Mouse (Mus musculus) kidney, adult 18-20 months (tissue): ENCODE results near the gene Ndufb10.

ENCODE experiments used
- DNase-seq: peaks from one replicate; pipeline ENCODE4 v3.0.0; 2021

The Ndufb10 gene

DNA sequence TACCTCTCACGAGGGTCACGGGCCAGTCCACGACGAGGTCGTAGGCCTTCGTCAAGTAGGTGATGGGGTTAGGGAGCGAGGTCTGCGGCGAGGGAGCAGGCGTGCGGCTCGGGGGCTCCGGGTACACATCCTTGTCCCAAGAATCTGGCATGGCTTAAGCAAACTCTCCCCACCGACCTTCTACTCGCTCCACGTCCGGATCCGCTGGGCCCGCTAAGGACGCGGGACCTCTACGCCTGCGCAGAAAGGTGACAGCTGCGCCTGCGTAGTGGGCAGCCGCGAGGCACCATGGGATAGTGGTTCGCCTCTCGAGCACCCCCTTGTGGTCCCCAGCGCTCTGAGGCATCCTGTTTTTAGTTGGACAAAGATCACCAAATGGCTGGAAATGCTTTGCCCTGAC, at the start of gene Ndufb10:
TSS of gene Ndufb10 (minus strand) at position 295 of the 400 bp plus-strand sequence.
- DNase-seq = peak; percentile 98

DNA sequence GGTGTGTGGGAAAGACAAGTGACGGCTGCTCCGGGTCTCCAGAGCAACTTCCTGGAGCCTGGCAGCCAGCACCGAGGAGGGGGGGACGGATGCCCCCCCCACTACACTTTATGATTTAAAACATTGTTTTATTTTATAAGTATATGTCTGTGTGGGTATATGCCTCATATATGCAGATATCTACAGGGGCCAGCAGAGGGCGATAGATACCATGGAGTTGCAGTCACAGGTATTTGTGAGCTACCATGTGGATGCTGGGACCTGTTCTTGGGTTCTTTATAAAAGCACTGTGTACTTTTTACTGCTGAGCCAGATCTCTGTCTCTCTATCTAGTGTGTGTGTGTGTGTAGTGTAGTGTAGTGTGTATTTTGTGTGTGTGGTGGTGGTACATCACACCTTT, 49.0 kb upstream of the Ndufb10 start:
- DNase-seq = no peak

DNA sequence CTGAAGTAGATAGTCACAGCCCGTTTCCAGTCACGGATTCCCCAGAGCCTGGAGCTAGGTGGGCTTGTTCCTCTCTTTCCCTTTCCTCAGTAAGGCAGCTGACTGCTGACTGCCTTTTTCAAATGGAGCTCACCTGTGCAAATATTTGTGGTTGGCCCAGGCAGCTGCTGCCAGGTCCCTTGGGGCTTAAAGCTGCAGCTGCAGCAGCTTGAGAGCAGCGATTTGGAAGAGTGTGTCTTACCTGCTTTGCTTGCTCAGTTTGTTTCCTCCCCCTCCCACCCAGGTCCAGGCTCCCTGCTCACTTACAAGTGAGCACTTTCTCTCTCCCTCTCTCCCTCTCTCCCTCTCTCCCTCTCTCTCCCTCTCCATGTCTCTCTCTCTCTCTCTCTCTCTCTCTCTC, 44.9 kb upstream of the Ndufb10 start:
- DNase-seq = no peak

DNA sequence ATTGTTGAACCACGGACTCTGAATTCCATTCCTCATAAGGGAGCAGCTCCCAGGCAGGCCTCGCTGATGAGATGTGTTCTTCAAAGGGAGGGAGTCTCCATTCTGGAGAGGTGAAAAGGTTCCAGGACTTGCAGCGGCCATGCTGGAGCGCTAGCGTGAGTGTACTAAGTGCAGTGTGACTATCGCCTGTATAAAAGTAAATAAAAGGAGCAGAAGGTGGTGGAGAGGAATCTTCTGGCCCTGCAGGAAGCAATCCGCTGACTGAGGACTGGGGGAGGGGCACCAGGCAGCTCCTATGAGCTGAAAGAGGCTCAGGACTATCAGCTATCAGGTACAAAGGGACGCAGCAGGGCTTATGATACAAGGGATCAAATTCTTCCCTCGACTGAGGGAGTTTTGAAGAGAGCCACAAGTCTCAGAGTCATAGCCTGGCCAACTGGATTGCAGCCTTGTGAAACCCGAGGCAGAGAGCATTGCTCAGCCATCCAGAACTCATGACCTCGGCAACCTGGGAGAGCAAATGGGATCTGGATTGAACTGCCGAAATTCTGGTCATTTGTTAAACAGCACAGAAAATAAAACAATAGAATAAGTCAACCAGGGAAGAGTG, 42.1 kb upstream of the Ndufb10 start:
- DNase-seq = peak; percentile 49

DNA sequence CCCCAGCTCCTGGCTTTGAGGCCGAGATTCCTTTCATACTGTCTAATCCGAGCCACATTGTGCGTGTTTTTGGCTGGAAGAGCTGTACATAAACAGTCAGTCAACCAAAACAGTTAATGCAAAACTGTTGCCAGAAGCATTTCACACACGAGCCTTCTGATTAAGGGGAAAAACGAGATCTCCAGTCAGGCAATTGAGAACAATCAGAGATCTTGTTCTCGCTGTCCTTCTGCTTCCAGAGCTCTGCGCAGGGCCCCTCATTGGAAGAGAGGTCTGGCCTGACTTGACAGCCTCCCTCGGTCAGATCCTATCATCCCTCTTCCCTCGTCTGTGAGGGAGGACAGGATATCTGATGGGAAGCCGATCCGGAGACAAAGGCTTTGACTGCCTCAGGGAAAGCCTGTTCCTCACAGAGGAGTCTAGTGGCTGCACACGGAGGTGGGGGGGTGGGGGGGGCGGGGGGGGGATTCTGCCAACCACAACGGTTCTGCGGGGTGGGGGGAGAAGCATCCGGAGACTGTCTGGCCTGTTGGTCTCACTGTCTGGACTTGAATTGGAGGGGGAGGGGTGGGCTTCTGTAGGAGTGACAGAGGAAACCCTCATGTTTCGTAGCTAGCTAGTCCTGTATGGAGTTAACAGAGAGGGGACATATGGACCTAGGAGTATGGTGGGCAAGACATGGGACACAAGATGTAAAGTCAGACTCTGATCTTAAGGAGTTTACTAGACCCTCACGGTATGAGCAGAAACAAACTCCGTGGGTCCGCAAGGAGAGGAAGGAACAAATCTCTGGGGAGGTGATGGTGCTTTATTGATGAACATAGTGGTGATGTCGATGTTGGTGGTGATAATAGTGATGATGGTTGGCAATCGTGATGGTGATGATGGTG, 41.0 kb upstream of the Ndufb10 start:
- no peak for DNase-seq

DNA sequence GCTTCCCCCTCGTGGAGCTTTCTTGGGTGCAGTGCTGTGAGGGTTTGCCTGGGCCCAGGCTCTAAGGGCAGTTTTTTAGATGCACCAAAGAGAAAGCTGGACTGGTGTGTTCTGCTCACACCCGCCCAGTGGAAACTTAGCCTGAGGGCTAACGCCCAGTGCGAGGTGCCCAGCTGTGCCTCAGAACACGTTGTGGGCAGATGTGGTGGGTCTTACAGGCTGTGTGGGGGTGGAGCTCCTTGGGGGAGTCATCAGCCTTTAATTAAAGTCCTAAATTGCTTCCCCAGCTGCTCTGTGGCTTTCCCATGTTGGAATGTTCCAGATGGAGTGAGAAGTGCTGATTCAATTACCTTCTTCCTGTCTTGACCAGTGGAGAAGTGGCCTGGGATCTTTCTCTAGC, 36.8 kb upstream of the Ndufb10 start:
- DNase-seq = no peak

DNA sequence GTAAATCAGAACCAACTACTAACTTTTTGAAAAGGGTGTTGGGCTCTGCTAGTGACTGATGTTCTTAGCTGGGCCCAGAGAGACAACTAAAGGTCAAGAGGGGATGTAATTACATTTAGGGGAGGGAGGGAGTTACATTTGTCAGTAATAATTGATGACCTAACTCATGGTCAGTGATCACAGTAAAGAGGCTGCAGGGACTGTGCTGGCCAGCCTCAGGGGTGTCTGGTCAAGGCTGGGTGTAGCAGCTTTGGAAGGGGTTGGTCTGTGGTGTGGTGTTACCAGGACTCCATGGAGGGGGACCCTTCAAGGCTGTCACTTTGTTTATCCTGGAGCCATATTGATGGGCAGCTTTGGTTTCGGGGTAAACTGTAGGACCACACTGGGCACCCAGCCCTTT, 33.1 kb upstream of the Ndufb10 start:
- no peak for DNase-seq

DNA sequence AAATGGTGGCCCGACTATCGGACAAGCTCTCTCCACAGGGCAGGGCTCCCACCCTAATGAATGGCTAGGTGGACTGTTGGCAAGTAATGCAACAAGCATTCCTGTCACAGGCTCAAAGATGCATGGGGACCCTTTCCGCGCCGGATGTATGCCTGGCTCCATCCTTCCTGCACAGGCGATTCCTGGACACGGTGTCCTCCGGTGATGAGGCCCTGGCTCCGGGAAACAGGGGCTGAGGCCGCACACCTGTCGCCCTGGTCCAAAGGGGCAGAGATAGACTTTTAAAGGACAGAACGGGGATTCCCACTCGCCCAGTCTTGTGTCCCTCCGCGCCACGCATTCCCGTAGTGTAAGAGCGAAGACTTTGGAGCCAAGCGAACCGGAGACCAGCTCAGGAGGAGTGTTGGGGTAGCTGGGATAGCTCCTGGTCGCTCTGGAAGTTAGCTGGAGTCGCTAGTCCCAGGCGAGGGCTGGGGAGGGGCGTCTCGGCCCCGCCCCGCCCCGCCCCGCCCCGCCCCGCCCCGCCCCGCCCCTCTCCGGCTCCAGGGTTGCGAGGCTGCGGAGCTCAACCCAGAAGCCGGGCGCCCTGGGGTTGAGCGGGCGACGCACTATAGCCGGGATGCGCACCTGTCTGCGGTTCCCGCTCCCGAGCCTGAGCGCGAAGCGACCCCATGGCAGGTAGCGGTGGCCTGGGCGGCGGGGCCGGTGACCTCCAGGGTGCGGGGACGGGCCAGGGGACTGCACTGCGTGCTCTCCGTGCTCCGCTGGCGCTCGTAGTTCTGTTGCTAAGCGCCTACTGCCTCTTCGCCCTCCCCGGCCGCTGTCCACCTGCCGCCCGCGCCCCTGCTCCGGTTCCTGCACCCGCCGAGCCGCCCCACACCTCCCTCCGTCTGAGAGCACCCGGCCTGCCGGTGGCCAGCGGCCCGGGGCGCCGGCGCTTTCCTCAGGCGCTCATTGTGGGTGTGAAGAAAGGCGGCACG, 28.4 kb upstream of the Ndufb10 start, which contains the start of gene Hs3st6:
TSS of gene Hs3st6 (plus strand) at position 574 of the 980 bp plus-strand sequence.
- DNase-seq = peak; percentile 71

DNA sequence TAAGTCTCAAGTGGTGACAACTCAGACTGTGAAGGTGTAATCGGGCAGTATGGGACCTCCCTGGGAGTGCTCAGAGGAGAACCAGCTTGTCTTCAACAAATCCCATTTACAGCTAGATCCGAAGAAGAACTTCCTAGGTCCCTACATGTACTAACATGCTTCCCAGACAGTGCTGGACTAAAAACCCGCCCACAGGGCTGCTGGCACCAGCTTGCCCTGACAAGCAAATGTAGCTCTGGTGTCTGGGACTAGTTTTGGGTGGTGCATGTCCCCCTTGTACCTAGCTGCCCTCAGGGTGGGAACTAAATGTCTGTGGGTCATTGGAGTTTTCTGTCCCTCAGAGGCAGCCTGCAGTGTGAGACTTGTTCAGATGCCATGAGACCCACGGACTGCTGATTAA, 27.2 kb upstream of the Ndufb10 start:
- no peak for DNase-seq

DNA sequence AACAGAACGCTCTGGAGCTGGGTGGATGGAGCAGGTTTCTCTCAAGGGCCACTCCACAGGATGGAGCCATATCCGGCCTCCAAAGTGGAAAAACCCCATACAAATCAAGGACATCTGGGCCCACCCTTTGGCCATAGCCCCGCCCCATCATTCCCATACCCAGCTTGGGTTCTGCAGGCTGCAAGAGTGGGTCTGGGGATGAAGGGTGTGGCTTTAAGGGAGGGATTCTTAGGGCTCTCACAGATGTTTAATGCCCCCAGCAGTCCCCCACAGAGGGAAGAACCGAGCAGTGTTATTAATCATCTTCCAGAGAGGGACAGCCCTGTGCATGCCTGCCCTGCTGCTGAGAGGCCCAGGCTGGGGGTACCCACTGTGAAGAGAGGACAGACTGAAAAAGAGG, 22.7 kb upstream of the Ndufb10 start:
- DNase-seq = no peak

DNA sequence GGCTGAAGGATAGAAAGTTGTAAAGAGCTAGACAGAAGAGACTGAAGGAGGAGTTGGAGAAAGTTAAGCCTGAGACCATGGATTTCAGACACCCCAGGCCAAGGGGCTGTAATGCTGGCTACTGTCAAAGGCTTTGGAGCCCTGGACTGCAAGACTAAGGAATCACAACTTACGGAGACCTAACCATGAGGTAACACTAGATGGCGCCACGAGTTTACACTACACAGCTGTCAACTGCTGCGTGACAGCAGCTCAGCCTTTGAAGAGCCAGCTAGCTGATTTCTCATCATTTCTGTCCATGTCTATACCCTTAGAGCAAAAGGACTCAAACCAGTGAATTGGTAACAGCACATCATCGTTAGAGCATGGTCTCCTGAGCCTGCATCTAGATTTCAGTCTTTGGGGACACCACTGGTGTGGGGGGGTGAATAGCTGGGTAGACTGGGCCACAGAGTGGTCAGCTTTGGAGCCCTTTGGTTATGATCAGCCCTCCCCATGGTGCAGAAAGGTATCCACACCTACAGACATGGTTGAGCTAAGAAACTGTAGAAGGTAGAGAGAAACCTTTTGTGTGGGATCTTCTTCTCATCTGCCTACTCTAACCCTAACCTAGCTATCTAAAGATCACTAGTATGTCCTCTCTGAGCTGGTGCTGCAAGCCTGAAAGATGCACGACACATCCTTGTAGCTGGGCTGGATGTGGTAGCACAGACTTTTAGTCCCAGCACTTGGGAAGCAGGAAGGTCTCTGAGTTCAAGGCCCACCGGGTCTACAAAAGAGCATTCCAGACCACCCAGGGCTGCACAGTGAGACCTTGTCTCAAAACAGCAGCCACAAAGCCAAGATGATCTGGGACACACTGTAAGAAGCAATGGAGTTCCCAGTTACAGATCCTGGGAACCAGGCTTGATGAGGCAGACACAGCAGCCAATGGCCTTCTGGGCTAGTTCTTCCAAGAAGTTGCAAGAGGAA, 21.5 kb upstream of the Ndufb10 start:
- DNase-seq = peak; percentile 89

DNA sequence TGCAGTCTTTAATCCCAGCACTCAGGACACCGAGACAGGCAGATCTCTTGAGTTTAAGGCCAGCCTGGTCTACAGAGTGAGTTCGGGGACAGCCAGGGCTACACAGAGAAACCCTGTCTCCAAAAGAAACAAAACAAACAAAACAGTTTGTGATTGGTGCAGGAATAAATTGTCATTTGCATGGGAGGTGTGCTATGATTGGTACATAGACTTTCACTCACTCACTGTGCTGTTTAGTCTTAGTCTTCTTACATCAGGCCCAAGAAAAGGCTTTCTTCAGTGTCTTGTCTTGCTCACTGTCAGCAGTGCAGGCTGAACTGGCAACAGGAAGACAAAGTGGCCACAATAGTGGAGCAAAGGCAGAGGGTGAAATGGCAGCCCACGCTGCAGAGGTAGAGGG, 20.1 kb upstream of the Ndufb10 start:
- DNase-seq = no peak

DNA sequence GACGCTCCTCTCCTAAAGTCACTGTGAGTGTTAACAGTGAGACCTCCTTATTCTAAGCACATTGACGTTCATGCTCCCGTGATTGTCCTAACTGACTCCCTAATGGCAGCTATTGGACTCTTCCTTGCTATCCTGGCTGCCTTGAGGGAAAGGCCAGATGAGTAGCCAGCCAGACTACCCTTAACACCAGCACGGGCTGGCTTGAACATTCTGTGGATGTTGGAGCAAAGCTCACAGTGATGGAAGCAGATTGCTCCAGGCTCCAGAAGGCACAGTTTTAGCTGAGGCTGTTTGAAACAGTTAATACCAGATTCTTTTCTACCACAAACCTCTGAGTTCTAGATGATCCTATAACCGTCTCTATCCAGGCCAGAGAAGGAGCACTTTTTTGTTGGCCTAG, 19.6 kb upstream of the Ndufb10 start:
- no peak for DNase-seq

DNA sequence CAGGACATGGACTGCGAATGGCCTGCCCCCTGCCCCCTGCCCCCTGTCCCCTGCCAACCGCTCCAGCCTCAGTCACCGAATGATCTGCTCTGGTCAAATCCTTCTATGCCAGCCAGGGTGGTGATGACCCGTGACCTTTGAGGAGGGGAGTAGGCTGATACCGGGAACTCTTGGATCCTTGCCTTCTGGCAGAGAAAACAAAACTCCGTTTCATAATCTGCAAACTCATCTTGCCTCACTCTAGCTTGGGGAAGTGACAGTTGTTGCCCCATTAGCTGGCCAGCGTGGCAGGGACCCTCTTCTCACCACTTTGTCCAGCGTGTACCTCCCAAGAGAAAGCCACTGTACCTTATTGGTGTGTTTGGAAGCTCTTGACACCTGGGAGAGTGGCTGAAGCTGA, 18.0 kb upstream of the Ndufb10 start:
- no peak for DNase-seq

DNA sequence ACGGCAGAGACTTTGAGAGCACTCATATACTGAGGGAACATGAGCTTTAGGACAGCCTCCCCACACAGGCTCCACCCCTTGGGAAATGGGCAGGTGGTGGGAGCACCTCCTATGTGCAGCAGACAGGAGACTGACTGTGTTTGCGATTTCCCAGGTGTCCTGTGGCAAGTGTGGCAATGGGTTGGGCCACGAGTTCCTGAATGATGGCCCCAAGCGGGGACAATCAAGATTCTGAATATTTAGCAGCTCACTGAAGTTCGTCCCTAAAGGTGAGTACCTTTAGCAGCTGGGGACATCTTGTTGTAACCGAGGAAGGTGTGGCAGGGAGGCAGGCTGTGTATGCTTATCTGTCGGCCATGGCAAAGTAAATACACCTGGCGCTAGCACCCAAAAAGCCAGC, 15.6 kb upstream of the Ndufb10 start:
- DNase-seq = no peak

DNA sequence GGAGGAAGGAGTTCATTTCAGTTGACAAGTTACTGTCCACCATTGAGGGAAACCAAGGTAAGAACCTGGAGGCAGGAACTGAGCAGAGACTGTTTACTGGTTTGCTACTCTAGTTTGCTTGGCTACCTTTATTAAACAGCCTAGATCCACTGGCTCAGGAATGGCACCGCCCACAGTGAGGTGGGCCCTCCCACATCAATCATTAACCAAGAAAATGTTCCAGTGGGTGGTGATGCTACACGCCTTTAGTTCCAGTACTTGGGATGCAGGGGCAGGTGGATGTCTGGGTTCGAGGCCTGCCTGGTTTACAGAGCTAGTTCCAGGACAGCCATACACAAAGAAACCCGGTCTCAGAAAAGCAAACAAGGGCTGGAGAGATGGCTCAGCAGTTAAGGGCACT, 14.0 kb upstream of the Ndufb10 start:
- peak; percentile 81 for DNase-seq

DNA sequence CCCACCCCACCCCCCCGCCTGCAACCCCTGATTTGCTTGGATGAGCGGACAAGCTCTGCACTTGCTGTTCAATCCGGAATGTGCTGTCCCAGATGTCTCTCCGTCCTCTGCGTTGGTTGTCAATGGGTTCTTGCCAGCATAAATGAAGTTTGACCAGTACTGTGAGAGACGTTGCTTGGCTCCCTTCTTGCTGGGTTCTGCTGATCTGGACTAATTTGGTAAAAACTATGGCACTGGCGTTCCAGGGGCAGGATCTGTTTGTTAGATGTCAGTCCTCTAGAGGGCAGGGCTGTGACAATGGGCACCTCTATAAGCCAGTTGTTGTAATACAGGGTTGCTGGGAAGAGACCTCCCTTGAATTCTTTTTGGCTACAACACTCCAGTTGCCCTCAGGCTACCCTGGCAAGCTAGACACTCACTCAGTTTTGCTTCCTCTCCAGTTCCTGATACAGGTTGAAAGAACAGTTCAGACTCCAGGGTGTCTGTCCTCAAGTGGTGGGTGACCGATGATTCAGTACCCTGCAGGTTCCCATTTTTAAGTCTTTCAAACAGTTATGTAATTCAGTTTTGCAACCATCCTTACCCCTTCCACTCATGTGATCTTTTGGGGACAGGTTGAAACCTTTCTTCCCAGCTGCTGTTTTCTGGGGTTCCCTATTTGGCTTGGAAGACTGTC, 13.0 kb upstream of the Ndufb10 start:
- DNase-seq = peak; percentile 58

DNA sequence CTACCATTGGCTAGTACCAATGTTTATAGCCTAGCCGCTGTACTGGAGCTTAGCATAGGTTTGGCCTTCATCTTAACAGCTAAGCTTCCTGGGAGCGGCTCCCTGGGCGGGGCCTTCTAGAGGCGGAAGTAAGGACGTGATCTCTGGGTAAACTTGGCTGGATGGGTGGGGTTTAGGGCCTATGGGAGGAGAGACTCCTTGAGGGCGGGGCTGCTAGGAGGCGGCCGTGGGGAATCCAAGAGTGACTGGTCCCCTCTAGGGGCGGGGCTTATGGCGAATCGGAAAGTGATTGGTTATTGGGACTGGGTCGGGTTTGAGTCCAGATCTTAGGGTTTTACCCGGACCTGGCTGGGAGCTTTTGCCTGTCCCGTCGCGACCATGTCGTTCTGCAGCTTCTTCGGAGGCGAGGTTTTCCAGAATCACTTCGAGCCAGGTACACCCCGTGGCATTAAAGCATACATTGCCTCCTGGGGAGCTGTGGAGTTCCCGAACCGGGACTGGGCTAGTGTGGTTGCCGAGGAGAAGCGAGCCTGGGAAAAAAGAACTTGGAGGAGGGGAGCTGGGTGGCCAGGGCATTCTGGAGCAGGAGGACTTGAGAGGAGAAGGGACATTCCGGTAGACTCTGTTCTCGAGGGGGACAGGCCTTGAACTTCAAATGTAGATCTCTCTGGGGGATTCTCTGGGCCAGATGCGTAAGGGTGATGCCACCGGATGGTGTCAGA, 12.2 kb upstream of the Ndufb10 start, which contains the start of gene Msrb1:
TSS of gene Msrb1 (plus strand) at position 313 of the 722 bp plus-strand sequence.
- peak; percentile 96 for DNase-seq

DNA sequence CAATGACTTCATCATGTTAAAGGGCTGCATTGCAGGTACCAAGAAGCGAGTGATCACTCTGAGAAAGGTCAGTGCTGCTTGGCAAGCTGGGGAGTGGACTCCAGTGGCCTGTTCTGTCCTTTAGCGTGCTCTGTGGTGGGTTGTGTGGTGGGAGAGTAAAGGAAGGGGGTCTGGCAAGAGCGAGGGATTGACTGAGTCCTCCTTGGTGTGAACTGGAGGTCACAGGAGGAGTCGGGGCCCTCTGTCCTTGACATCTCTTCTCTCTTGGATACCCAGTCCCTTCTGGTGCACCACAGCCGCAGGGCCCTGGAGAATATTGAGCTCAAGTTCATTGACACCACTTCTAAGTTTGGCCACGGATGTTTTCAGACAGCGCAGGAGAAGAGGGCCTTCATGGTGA, 11.2 kb upstream of the Ndufb10 start:
- no peak for DNase-seq

DNA sequence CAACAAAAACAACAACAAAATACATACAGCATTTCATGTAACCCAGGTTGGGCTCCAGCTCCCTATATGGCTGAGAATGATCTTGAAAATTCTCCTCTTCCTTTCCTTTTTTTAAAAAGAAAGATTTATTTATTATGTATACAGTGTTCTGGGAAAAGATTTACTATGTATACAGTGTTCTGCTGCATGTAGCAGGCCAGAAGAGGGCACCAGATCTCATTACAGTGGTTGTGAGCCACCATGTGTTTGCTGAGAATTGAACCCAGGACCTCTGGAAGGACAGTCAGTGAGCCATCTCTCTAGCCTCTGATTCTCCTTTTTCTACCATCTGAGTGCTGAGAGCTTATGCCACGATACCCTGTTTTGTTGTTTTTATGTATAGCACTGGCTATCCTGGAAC, 10.2 kb upstream of the Ndufb10 start:
- DNase-seq = no peak
